Mouse (Mus musculus) liver, embryonic 16.5 days (tissue): ENCODE data around the gene Smg9. TPM values are rescaled to one million over a fixed set of nuclear protein-coding genes. Genes with fewer than 3 reads are reported as not detected.
"Not testable (repeated sequence)": the region's sequence is repeated elsewhere in the genome, so short reads cannot be mapped to it uniquely, and the experiment has no call there.

Experiments
- ATAC-seq: fragments of 200-750 bp; cut with Nextera tagmentation; 2 replicates; pipeline ENCODE4 v1.8.0; 2017; ENCODE audit warnings: low read depth, mild to moderate bottlenecking, moderate number of reproducible peaks, moderate library complexity
- H3K27ac ChIP-seq: fragments of 300-500 bp; sonication (generic); 2 replicates; pipeline ENCODE4 v1.5.1; 2014; ENCODE audit warnings: mild to moderate bottlenecking, low read length
- H3K27me3 ChIP-seq: fragments of 300-500 bp; sonication (generic); 2 replicates; pipeline ENCODE4 v1.6.1; 2014; ENCODE audit warnings: low read depth, low read length, mixed read lengths; ENCODE audit not compliant: control insufficient read depth, insufficient read depth
- H3K36me3 ChIP-seq: fragments of 300-500 bp; sonication (generic); 2 replicates; pipeline ENCODE4 v1.6.1; 2014; ENCODE audit warnings: mild to moderate bottlenecking; ENCODE audit not compliant: control insufficient read depth, insufficient read depth
- H3K4me1 ChIP-seq: fragments of 300-500 bp; sonication (generic); 2 replicates; pipeline ENCODE4 v1.6.1; 2014; ENCODE audit warnings: low read depth, low read length, mixed read lengths; ENCODE audit not compliant: control insufficient read depth
- H3K4me2 ChIP-seq: fragments of 300-500 bp; sonication (generic); 2 replicates; pipeline ENCODE4 v1.6.1; 2014; ENCODE audit warnings: low read depth, low read length, mixed read lengths
- H3K4me3 ChIP-seq: fragments of 300-500 bp; sonication (generic); 2 replicates; pipeline ENCODE4 v1.5.1; 2014; ENCODE audit warnings: low read depth, mild to moderate bottlenecking, low read length
- H3K9ac ChIP-seq: fragments of 300-500 bp; sonication (generic); 2 replicates; pipeline ENCODE4 v1.6.1; 2014; ENCODE audit warnings: low read depth, low read length
- H3K9me3 ChIP-seq: fragments of 300-500 bp; sonication (generic); replicated peaks from 2 replicates; pipeline ENCODE4 v1.6.1; 2016; ENCODE audit warnings: low read length; ENCODE audit not compliant: control insufficient read depth
- WGBS: fragments of 180-500 bp; shearing (Covaris S2); extraction: QIAGEN DNeasy Blood & Tissue Kit; methylation state at CpG from one replicate; pipeline ENCODE4 v1.1.7; 2014; ENCODE audit not compliant: insufficient replicate concordance; 5-methylcytosine and 5-hydroxymethylcytosine counted together
- polyA plus RNA-seq: library from polyadenylated mRNA; unstranded; fragments of >200 nt; fragmentation: Nextera tagmentation; extraction: Ambion mirVana; gene quantifications from 2 replicates; pipeline ENCODE4 v1.2.1, GENCODE M21; 2015

Gene Smg9
- polyA plus RNA-seq, 1 experiment from 2014 or later = 14.3 TPM

DNA sequence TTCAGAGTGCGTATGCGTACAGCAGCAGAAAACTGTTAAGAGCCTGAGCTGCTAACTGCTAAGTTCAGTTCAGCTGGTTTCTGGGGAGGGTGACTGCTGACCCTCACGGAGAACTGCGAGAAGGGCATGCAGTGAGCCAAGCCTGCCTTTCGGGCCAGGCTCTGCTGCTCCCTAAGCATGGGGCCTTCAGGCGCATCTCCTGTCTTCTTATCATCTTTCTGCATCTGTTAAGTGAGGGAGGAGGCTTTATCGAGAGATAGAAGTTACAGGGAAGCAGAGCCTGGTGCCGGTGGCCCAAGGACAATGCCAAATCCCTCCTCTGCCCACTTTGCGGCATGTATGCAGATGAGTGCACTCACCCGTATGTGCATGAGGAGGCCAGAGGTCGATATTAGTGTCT, 2.6 kb upstream of the Smg9 start:
- peak overlapping the region; percentile 70 for H3K27ac ChIP-seq
- H3K36me3 ChIP-seq = no peaks in the 10 kb centered on the region
- H3K9me3 ChIP-seq = no peaks in the 10 kb centered on the region
- ATAC-seq = peak; percentile 22
- H3K9ac ChIP-seq = peak overlapping the region; percentile 9
- H3K27me3 ChIP-seq = no peaks in the 10 kb centered on the region
- peak overlapping the region; percentile 33 for H3K4me3 ChIP-seq
- 27% methylated on average over 11 of the region's 11 CpGs for WGBS
- peak overlapping the region; percentile 52 for H3K4me2 ChIP-seq
- peaks cover 59% of the 10 kb centered on the region for H3K4me1 ChIP-seq

GRCm38 (mm10) chr7:24398364-24398913, 980 bp upstream of the Smg9 start:
- Histone ChIP-seq H3K4me3 (peak overlapping the region; percentile 77), H3K36me3 (peaks cover 9% of the 10 kb centered on the region; the same call in 1 of the 2 replicates), H3K9ac (peak overlapping the region; percentile 83), H3K9me3 (no peaks in the 10 kb centered on the region; the same call in 1 of the 2 replicates), H3K27me3 (no peaks in the 10 kb centered on the region), H3K4me2 (peak overlapping the region; percentile 87), H3K27ac (peak overlapping the region; percentile 100), H3K4me1 (peaks cover 54% of the 10 kb centered on the region)
- 67% methylated on average over 8 of the region's 8 CpGs for WGBS
- ATAC-seq = no peak

- 5% methylated on average over 3 of the region's 3 CpGs for WGBS
- peak overlapping the region; percentile 77 for H3K4me3 ChIP-seq
- peak overlapping the region; percentile 83 for H3K9ac ChIP-seq
- peaks cover 43% of the 10 kb centered on the region for H3K4me1 ChIP-seq
- H3K27me3 ChIP-seq = no peaks in the 10 kb centered on the region
- H3K36me3 ChIP-seq = peaks cover 14% of the 10 kb centered on the region
- H3K27ac ChIP-seq = peak overlapping the region; percentile 100
- peak overlapping the region; percentile 87 for H3K4me2 ChIP-seq
- H3K9me3 ChIP-seq = no peaks in the 10 kb centered on the region; the same call in 1 of the 2 replicates
- ATAC-seq = no peak
Measured at GRCm38 (mm10) chr7:24400082-24400452, 648 bp downstream of the Smg9 start.

DNA sequence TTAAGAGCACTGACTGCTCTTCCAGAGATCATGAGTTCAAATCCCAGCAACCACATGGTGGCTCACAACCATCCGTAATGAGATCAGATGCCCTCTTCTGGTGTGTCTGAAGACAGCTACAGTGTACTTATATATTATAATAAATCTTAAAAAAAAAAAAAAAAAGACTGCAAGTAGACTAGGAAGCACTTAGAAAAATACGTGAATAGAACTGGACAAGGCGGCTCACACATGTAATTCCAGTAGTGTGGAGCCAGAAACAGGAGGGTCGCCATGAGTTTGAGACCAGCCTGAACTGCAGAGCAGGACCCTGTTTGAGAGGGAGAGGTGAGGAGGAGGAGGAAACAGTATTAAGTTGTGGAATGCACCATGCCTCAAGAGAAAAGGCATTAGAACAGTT, 1.1 kb downstream of the Smg9 start:
- H3K27me3 ChIP-seq, H3K27ac ChIP-seq, H3K9me3 ChIP-seq, ATAC-seq: not testable (repeated sequence)
- peaks cover 18% of the 10 kb centered on the region for H3K36me3 ChIP-seq
- peaks cover 39% of the 10 kb centered on the region for H3K4me1 ChIP-seq
- peak overlapping the region; percentile 77 for H3K4me3 ChIP-seq
- H3K9ac ChIP-seq = peak overlapping the region; percentile 83
- 66% methylated on average over 4 of the region's 4 CpGs for WGBS
- peak overlapping the region; percentile 87 for H3K4me2 ChIP-seq

GRCm38 (mm10) chr7:24402851-24403250, 3.4 kb downstream of the Smg9 start:
- no peaks in the 10 kb centered on the region; the same call in 1 of the 2 replicates for H3K9me3 ChIP-seq
- WGBS = 95% methylated on average over 9 of the region's 9 CpGs
- H3K4me2 ChIP-seq = no peak overlapping the region
- no peaks in the 10 kb centered on the region for H3K27me3 ChIP-seq
- ATAC-seq = no peak
- peaks cover 24% of the 10 kb centered on the region for H3K4me1 ChIP-seq
- H3K36me3 ChIP-seq = peaks cover 26% of the 10 kb centered on the region
- no peak overlapping the region for H3K4me3 ChIP-seq
- no peak overlapping the region for H3K9ac ChIP-seq
- H3K27ac ChIP-seq = no peak overlapping the region

- ATAC-seq = no peak
- H3K4me1 ChIP-seq = peaks cover 16% of the 10 kb centered on the region
- no peaks in the 10 kb centered on the region; the same call in 1 of the 2 replicates for H3K9me3 ChIP-seq
- H3K4me3 ChIP-seq = no peak overlapping the region
- no peaks in the 10 kb centered on the region for H3K27me3 ChIP-seq
- H3K4me2 ChIP-seq = no peak overlapping the region
- peaks cover 29% of the 10 kb centered on the region for H3K36me3 ChIP-seq
- WGBS = 87% methylated on average over 13 of the region's 13 CpGs
- no peak overlapping the region for H3K9ac ChIP-seq
- no peak overlapping the region for H3K27ac ChIP-seq
Measured at GRCm38 (mm10) chr7:24405649-24406048, 6.2 kb downstream of the Smg9 start.

DNA sequence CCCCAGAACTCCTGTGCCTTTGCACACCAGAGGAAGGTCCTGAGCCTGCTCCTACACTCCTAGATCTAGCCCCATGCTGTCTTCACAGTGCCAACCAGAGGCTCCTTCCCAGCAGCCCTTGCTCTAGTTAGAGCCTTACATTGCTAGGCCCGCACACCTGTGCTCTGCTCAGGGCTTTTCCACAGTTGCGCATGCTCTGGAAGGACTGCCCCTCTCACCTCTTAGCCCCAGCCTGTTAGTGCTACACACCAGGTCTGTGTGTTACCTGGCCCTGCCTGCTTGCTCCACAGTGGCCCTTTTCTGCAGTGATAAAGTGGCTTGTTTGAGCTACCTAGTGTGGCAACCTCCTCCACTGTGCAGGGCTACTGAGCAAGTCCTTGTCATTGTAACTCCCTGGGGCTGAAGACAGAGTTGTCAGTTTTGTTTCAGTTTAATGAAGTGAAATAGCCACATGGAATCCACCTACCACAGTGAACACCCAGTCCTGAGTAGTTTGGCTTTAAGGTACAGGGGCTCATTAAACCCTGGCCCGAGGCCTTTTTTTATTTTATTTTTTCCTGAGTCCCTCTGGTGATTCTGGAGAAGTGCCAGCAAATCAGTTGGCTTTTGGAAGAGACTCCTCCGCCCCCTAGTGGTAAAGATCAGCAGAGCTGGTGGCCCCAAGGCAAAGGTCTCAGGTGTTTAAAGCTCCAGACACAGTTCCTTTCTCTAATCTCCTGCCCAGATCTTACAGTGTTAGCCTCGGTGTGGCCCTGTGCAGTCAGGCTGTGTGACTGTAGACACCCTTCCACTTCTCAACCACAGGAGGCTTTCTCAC, 7.3 kb downstream of the Smg9 start:
- Histone ChIP-seq H3K9ac (no peak overlapping the region), H3K4me2 (no peak overlapping the region), H3K9me3 (no peaks in the 10 kb centered on the region; the same call in 1 of the 2 replicates), H3K4me3 (no peak overlapping the region), H3K27ac (no peak overlapping the region), H3K36me3 (peaks cover 29% of the 10 kb centered on the region), H3K4me1 (peaks cover 9% of the 10 kb centered on the region), H3K27me3 (no peaks in the 10 kb centered on the region)
- 40% methylated on average over 5 of the region's 5 CpGs for WGBS
- ATAC-seq = no peak

DNA sequence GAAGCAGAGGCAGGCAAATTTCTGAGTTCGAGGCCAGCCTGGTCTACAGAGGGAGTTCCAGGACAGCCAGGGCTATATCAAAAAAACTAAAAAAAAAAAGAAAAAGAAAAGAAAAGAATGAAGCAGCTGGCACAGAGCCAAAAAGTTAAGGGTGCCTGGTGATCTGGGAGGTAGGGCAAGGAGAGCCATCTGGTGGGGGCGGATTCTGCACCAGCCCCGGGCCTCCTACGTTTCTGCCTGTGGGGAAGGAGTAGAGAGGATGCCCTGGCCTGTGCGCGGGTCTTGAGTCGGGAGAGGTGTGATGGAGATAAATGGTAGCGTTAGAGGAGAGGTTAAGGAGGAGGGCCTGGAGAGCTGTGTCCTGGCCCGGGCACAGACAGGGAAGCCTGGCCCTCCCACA, 8.8 kb downstream of the Smg9 start:
- Histone ChIP-seq H3K36me3 (peaks cover 23% of the 10 kb centered on the region), H3K4me2 (no peak overlapping the region), H3K4me3 (no peak overlapping the region), H3K9me3 (no peaks in the 10 kb centered on the region), H3K27me3 (no peaks in the 10 kb centered on the region), H3K27ac (no peak overlapping the region), H3K4me1 (peaks cover 9% of the 10 kb centered on the region), H3K9ac (no peak overlapping the region)
- ATAC-seq = no peak
- WGBS = 92% methylated on average over 9 of the region's 9 CpGs

DNA sequence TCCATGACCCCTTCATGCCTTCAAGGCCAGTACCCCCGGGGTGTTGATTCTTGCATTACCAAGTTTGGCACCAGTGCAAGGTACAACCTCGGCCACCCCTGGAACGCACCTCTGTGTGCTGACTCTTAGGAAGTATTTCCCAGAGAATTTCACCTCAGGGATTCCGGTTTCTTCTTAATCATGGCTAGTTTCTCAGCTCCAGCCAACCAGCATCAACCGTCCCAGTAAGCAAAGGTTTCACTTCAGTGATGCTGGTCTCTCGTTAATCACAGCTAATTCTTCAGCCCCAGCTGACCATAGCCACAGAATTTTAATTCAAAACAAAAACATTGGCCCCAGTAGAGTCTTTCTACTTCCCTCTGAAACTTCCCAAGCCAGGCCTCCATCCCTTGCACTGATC, 10.7 kb downstream of the Smg9 start:
- no peak for ATAC-seq

More for the DNA sequence above, 10.7 kb downstream of the Smg9 start:
- H3K27me3 ChIP-seq = no peaks in the 10 kb centered on the region
- 88% methylated on average over 6 of the region's 6 CpGs for WGBS
- peaks cover 6% of the 10 kb centered on the region for H3K4me1 ChIP-seq
- H3K27ac ChIP-seq = no peak overlapping the region
- H3K36me3 ChIP-seq = peaks cover 15% of the 10 kb centered on the region
- no peak overlapping the region for H3K4me2 ChIP-seq
- no peak overlapping the region for H3K4me3 ChIP-seq
- no peaks in the 10 kb centered on the region for H3K9me3 ChIP-seq
- no peak overlapping the region for H3K9ac ChIP-seq
